Mouse (Mus musculus) cortical plate, adult 2 months (tissue): ENCODE measurements around the gene Exoc2. TPM values are rescaled to one million over a fixed set of nuclear protein-coding genes. Genes with fewer than 3 reads are reported as not detected.

Experiments used
- H3K27ac ChIP-seq: fragments of 200-500 bp; 2 replicates; pipeline ENCODE4 v1.5.1; 2012; ENCODE audit warnings: low read length, control low read depth, inconsistent platforms; ENCODE audit not compliant: insufficient read depth
- H3K4me1 ChIP-seq: fragments of 200-500 bp; 2 replicates; pipeline ENCODE4 v1.6.1; 2011; ENCODE audit warnings: low read length; ENCODE audit not compliant: control insufficient read depth, insufficient read depth
- H3K4me3 ChIP-seq: fragments of 200-500 bp; 2 replicates; pipeline ENCODE4 v1.5.1; 2011; ENCODE audit warnings: mild to moderate bottlenecking, low read length, control low read depth; ENCODE audit not compliant: insufficient read depth
- CTCF ChIP-seq: fragments of 200-500 bp; IDR thresholded peaks from 2 replicates; pipeline ENCODE4 v1.5.1; 2011; ENCODE audit warnings: mild to moderate bottlenecking, control low read depth, low read length; ENCODE audit not compliant: insufficient read depth; ENCODE audit errors: extremely low read depth
- POLR2A ChIP-seq: fragments of 200-500 bp; IDR thresholded peaks from 2 replicates; pipeline ENCODE4 v1.6.1; 2011; ENCODE audit warnings: mild to moderate bottlenecking, low read length, control low read depth; ENCODE audit not compliant: insufficient read depth; ENCODE audit errors: extremely low read depth
- polyA plus RNA-seq: library from polyadenylated mRNA; depleted of rRNA; stranded (reverse); fragments of >200 nt; gene quantifications from 2 replicates; pipeline ENCODE4 v1.2.3, GENCODE M21; 2012

Gene Exoc2
- polyA plus RNA-seq, 1 experiment, result 26.6 TPM

- peaks cover 2% of the 10 kb centered on the region; the same call in 1 of the 2 replicates for H3K4me1 ChIP-seq
- no peak overlapping the region for H3K4me3 ChIP-seq
- no peak overlapping the region for H3K27ac ChIP-seq
- TF ChIP-seq POLR2A (no peak), CTCF (no peak)
Measured at GRCm38 (mm10) chr13:30790016-30790415, 183.9 kb downstream of the Exoc2 start.

GRCm38 (mm10) chr13:30788421-30788820 is 185.5 kb downstream of the Exoc2 start:
- Histone ChIP-seq H3K27ac (no peak overlapping the region), H3K4me1 (peaks cover 2% of the 10 kb centered on the region; the same call in 1 of the 2 replicates), H3K4me3 (no peak overlapping the region)
- no peak for TF ChIP-seq CTCF
- TF ChIP-seq POLR2A, result no peak

DNA sequence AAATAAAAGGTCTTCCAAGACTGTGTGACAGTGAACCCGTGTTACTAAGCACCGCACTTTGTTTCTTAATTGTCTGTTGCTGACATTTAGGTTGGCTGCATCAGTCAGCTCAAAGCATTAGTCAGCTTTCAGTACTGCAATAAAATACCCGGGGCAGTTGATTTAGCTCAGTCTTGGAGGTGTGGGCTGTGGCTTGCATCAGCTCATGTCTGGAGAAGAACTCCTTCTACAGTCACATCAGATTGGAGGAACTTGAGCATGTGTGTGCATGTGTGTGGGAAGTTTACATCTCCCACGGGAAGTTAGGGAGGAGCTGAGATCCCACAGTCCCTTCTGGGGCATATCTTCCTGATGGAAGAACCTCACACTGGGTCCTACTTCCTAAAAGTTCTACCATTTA is 185.9 kb downstream of the Exoc2 start:
- Histone ChIP-seq H3K4me3 (no peak overlapping the region), H3K27ac (no peak overlapping the region), H3K4me1 (peaks cover 2% of the 10 kb centered on the region; the same call in 1 of the 2 replicates)
- TF ChIP-seq CTCF (no peak), POLR2A (no peak)

DNA sequence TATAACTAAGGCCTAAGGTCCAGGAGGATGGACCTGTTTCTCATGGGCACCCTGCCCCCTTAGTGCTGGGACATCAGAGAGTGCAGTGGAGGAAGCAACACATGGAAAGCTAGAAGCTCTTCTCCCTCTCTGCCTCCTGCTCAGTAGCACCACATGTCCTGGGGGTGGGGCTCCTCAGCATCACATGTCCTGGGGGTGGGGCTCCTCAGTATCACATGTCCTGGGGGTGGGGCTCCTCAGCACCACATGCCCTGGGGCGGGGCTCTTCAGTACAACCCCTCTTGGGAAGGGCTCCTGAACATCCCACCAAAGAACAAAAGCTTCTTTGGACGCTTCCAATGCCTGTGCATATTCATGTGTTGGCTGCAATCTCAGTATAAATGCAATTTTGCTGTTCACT is 186.3 kb downstream of the Exoc2 start:
- Histone ChIP-seq H3K27ac (no peak overlapping the region), H3K4me3 (no peak overlapping the region), H3K4me1 (peaks cover 2% of the 10 kb centered on the region; the same call in 1 of the 2 replicates)
- TF ChIP-seq CTCF (no peak), POLR2A (no peak)

DNA sequence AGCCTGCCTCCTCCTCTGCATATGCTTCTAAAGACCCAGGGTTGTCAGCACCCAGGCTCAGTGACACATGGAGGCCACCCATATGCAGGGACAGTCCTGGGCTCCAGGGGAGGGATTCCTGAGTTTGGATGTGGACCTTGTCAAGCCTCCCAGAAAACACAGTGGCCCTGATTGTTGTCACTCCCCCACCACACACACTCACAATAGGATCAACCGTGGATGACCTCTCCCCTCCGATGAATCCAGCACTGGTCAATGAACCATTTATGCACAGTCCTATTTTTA is 186.9 kb downstream of the Exoc2 start:
- Histone ChIP-seq H3K4me1 (peaks cover 2% of the 10 kb centered on the region; the same call in 1 of the 2 replicates), H3K4me3 (no peak overlapping the region), H3K27ac (peak overlapping the region; percentile 11; the same call in 1 of the 2 replicates)
- TF ChIP-seq CTCF (no peak), POLR2A (no peak)

GRCm38 (mm10) chr13:30786235-30787035 is 187.5 kb downstream of the Exoc2 start:
- H3K27ac ChIP-seq, result peak overlapping the region; percentile 11; the same call in 1 of the 2 replicates
- TF ChIP-seq CTCF (no peak), POLR2A (no peak)
- no peak overlapping the region for H3K4me3 ChIP-seq

GRCm38 (mm10) chr13:30785423-30786040 is 188.4 kb downstream of the Exoc2 start:
- Histone ChIP-seq H3K27ac (no peak overlapping the region), H3K4me1 (peaks cover 2% of the 10 kb centered on the region; the same call in 1 of the 2 replicates), H3K4me3 (no peak overlapping the region)
- TF ChIP-seq POLR2A (no peak), CTCF (no peak)

More at GRCm38 (mm10) chr13:30786235-30787035, 187.5 kb downstream of the Exoc2 start:
- H3K4me1 ChIP-seq, result peaks cover 2% of the 10 kb centered on the region; the same call in 1 of the 2 replicates

DNA sequence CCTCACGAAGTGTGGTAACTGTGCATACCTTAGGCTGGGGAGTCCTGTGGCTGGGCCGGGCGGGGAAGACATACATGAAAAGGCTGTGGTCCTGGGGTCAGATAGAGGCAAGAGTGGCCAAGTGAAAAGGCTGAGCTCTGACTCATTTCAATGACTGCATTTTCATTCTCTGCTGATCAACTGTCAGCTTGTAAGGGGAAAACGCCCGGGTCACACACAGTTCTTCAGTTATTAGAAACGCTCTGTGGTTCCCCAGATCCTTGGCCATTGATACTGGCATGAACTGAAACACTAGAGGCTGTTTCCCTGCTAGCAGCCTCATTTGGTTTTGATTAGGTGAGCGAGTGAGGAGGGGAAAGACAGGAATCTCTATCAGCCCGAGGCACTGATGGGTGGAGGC is 191.5 kb downstream of the Exoc2 start:
- TF ChIP-seq CTCF, result no peak
- TF ChIP-seq POLR2A, result no peak
- Histone ChIP-seq H3K27ac (no peak overlapping the region), H3K4me3 (no peak overlapping the region), H3K4me1 (peaks cover 2% of the 10 kb centered on the region; the same call in 1 of the 2 replicates)

- H3K4me1 ChIP-seq, result peaks cover 2% of the 10 kb centered on the region; the same call in 1 of the 2 replicates
- H3K27ac ChIP-seq, result no peak overlapping the region
- TF ChIP-seq POLR2A (no peak), CTCF (no peak)
- no peak overlapping the region for H3K4me3 ChIP-seq
Measured at GRCm38 (mm10) chr13:30781905-30782304, 192.0 kb downstream of the Exoc2 start.
